Mouse (Mus musculus) neural tube, embryonic 14.5 days (tissue): ENCODE measurements around the gene Zfp174. TPM values are rescaled to one million over a fixed set of nuclear protein-coding genes. Genes with fewer than 3 reads are reported as not detected.

Experiments
- ATAC-seq: fragments of 200-750 bp; cut with Nextera tagmentation; 2 replicates; pipeline ENCODE4 v1.8.0; 2017; ENCODE audit warnings: low read depth, mild to moderate bottlenecking, moderate TSS enrichment, moderate library complexity
- H3K27ac ChIP-seq: fragments of 300-500 bp; sonication (generic); 2 replicates; pipeline ENCODE4 v1.5.1; 2014; ENCODE audit warnings: low read depth, mild to moderate bottlenecking, control low read depth, low read length, moderate library complexity, mixed read lengths
- H3K27me3 ChIP-seq: fragments of 300-500 bp; sonication (generic); 2 replicates; pipeline ENCODE4 v1.6.1; 2014; ENCODE audit warnings: low read length; ENCODE audit not compliant: control insufficient read depth, insufficient read depth
- H3K36me3 ChIP-seq: fragments of 300-500 bp; sonication (generic); 2 replicates; pipeline ENCODE4 v1.6.1; 2014; ENCODE audit warnings: low read length, mixed read lengths; ENCODE audit not compliant: control insufficient read depth, insufficient read depth
- H3K4me1 ChIP-seq: fragments of 300-500 bp; sonication (generic); 2 replicates; pipeline ENCODE4 v1.6.1; 2014; ENCODE audit warnings: low read length; ENCODE audit not compliant: control insufficient read depth, insufficient read depth
- H3K4me2 ChIP-seq: fragments of 300-500 bp; sonication (generic); 2 replicates; pipeline ENCODE4 v1.6.1; 2014; ENCODE audit warnings: mild to moderate bottlenecking, low read depth, low read length, control low read depth
- H3K4me3 ChIP-seq: fragments of 300-500 bp; sonication (generic); 2 replicates; pipeline ENCODE4 v1.5.1; 2014; ENCODE audit warnings: low read depth, low read length, control low read depth, mixed read lengths
- H3K9ac ChIP-seq: fragments of 300-500 bp; sonication (generic); replicated peaks from 2 replicates; pipeline ENCODE4 v1.6.1; 2014; ENCODE audit warnings: low read depth, mild to moderate bottlenecking, control low read depth, low read length, mixed read lengths
- H3K9me3 ChIP-seq: fragments of 300-500 bp; sonication (generic); 2 replicates; pipeline ENCODE4 v1.6.1; 2016; ENCODE audit warnings: low read length; ENCODE audit not compliant: control insufficient read depth
- WGBS: fragments of 180-500 bp; shearing (Covaris S2); extraction: QIAGEN DNeasy Blood & Tissue Kit; methylation state at CpG from one replicate; pipeline ENCODE4 v1.1.7; 2014; 5-methylcytosine and 5-hydroxymethylcytosine counted together
- polyA plus RNA-seq: library from polyadenylated mRNA; unstranded; fragments of >200 nt; fragmentation: Nextera tagmentation; extraction: Ambion mirVana; gene quantifications from 2 replicates; pipeline ENCODE4 v1.2.1, GENCODE M21; 2014

The Zfp174 gene
- polyA plus RNA-seq, 1 experiment from 2014 or later = 3.0 TPM

GRCm38 (mm10) chr16:3895173-3895792 lies 48.2 kb downstream of the Zfp174 start:
- Histone ChIP-seq H3K4me2 (no peak overlapping the region), H3K27ac (no peak overlapping the region), H3K27me3 (no peaks in the 10 kb centered on the region), H3K36me3 (peaks cover 33% of the 10 kb centered on the region), H3K4me1 (no peaks in the 10 kb centered on the region), H3K9me3 (no peaks in the 10 kb centered on the region), H3K9ac (no peak overlapping the region), H3K4me3 (no peak overlapping the region)
- ATAC-seq = no peak
- 85% methylated on average over 9 of the region's 9 CpGs for WGBS

GRCm38 (mm10) chr16:3896046-3896445 lies 49.0 kb downstream of the Zfp174 start:
- WGBS = 94% methylated on average over 6 of the region's 6 CpGs
- H3K4me1 ChIP-seq = no peaks in the 10 kb centered on the region

GRCm38 (mm10) chr16:3896553-3896952 lies 49.5 kb downstream of the Zfp174 start:
- Histone ChIP-seq H3K9ac (no peak overlapping the region), H3K36me3 (peaks cover 44% of the 10 kb centered on the region), H3K4me1 (no peaks in the 10 kb centered on the region), H3K9me3 (no peaks in the 10 kb centered on the region), H3K4me3 (no peak overlapping the region), H3K4me2 (no peak overlapping the region), H3K27ac (no peak overlapping the region), H3K27me3 (no peaks in the 10 kb centered on the region)
- ATAC-seq = no peak
- WGBS = 96% methylated on average over 1 of the region's 1 CpGs

More at GRCm38 (mm10) chr16:3896046-3896445, 49.0 kb downstream of the Zfp174 start:
- Histone ChIP-seq H3K9me3 (no peaks in the 10 kb centered on the region), H3K27me3 (no peaks in the 10 kb centered on the region), H3K4me2 (no peak overlapping the region), H3K4me3 (no peak overlapping the region), H3K36me3 (peaks cover 39% of the 10 kb centered on the region), H3K27ac (no peak overlapping the region), H3K9ac (no peak overlapping the region)
- no peak for ATAC-seq

- ATAC-seq = no peak
- Histone ChIP-seq H3K4me2 (no peak overlapping the region), H3K9ac (no peak overlapping the region)
Measured at GRCm38 (mm10) chr16:3907471-3907870, 60.4 kb downstream of the Zfp174 start.

More at GRCm38 (mm10) chr16:3907471-3907870, 60.4 kb downstream of the Zfp174 start:
- 87% methylated on average over 2 of the region's 2 CpGs for WGBS
- peaks cover 6% of the 10 kb centered on the region; the same call in 1 of the 2 replicates for H3K4me1 ChIP-seq
- H3K27ac ChIP-seq = no peak overlapping the region
- no peaks in the 10 kb centered on the region for H3K27me3 ChIP-seq
- no peak overlapping the region for H3K4me3 ChIP-seq
- H3K9me3 ChIP-seq = no peaks in the 10 kb centered on the region
- H3K36me3 ChIP-seq = peaks cover 20% of the 10 kb centered on the region; the same call in 1 of the 2 replicates

Other genes with a start within 250 kb of the Zfp174 start
- not detected in 2 replicates for gene Mefv, start 129.2 kb upstream of the Zfp174 start, polyA plus RNA-seq
- 30.1 and 39.2 TPM in 2 replicates for gene Zfp263, start 103.2 kb upstream of the Zfp174 start, polyA plus RNA-seq
- gene Olfr15, start 16.4 kb upstream of the Zfp174 start, polyA plus RNA-seq = not detected in 2 replicates
- gene Naa60, start 25.1 kb downstream of the Zfp174 start, polyA plus RNA-seq = 100 and 109 TPM in 2 replicates
- gene Zfp597, start 37.3 kb downstream of the Zfp174 start, polyA plus RNA-seq = 21.6 and 21.8 TPM in 2 replicates
- 3.3 and 4.0 TPM in 2 replicates for gene Gm20695, start 37.4 kb downstream of the Zfp174 start, polyA plus RNA-seq
- gene 1700037C18Rik, start 61.4 kb downstream of the Zfp174 start, polyA plus RNA-seq = 10.8 and 12.6 TPM in 2 replicates
- 40.5 and 46.6 TPM in 2 replicates for gene Cluap1, start 61.5 kb downstream of the Zfp174 start, polyA plus RNA-seq
- gene Nlrc3, start 129.4 kb downstream of the Zfp174 start, polyA plus RNA-seq = 1.0 and 1.5 TPM in 2 replicates
- 38.0 and 38.8 TPM in 2 replicates for gene Slx4, start 156.5 kb downstream of the Zfp174 start, polyA plus RNA-seq
- gene Dnase1, start 189.7 kb downstream of the Zfp174 start, polyA plus RNA-seq = 7.4 and 8.6 TPM in 2 replicates
- 54.3 TPM in 2 replicates for gene Trap1, start 230.6 kb downstream of the Zfp174 start, polyA plus RNA-seq